Mouse (Mus musculus) spleen, postnatal 10 days (tissue): ENCODE data around the gene Pax8.

Experiments
- DNase-seq, 2 experiments: peaks; one replicate each; pipeline ENCODE4 v3.0.0; 2021 to 2022; ENCODE audit warnings: low spot score in 2 of 2

Pax8 gene

DNA sequence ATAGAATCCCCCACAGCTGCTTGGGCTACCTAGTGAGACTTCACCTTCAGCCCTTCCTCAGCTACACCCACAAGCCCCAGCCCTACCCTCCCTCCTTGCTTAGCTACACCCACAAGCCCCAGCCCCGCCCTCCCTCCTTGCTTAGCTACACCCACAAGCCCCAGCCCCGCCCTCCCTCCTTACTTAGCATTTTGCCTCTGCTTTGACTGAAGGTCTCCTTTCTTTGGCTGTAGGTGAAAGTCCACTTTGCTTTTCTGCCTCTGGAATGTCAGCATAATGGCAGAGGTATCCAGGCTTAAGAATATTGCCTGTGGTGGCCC, 14.6 kb downstream of the Pax8 start:
- DNase-seq = no peak

DNA sequence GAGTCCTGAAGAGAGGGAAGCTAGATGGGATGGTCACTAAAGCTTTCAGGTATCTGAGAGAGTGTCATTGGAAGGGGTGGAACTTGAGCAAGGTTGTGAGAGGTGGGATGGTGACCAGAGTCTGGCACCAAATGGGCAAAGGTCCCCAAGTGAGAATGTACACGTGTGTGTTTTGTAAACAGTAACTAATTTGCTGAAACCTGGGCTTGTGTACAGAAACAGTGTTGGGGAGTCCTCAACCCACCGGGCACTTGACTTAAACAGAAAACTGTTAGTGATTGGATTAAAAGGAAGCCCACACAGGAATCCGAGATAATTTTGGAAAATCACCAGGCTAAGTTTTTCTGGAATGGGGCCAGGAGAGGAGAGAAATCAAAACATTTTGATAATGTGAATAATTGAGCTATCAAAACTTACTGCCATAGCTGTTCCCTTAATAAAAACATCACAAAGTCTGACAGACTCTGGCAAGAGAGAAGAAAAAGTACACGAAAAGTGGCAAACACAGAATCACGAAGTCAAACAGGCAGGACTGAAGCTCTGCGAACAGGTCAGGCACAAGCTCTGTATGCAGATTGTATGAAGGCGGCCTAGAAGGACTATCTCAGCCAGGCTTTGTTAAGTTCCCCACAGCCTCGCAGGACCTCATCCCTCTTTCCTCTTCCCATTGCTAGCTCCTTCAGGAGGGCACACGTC, 15.1 kb downstream of the Pax8 start:
- DNase-seq = no peak

DNA sequence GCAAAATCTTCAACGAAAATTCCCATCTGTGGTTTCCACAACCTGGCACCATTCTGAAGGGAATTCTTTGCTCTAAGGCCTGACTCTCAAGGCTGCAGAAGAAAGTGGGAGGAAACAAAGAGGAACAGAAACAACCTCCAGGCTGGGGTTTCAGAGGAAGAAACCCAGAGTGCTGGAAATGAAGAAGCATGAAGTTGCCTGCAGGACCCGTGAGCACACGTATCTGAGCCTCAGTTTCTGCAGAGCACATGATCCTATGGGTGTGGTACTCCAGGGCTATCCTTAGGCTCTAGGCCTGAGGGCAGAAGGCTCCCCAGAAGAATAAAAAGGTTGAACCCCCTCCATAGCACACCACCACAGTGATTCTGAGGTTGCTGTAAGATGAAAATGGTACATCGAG, 18.6 kb downstream of the Pax8 start:
- DNase-seq = no peak

DNA sequence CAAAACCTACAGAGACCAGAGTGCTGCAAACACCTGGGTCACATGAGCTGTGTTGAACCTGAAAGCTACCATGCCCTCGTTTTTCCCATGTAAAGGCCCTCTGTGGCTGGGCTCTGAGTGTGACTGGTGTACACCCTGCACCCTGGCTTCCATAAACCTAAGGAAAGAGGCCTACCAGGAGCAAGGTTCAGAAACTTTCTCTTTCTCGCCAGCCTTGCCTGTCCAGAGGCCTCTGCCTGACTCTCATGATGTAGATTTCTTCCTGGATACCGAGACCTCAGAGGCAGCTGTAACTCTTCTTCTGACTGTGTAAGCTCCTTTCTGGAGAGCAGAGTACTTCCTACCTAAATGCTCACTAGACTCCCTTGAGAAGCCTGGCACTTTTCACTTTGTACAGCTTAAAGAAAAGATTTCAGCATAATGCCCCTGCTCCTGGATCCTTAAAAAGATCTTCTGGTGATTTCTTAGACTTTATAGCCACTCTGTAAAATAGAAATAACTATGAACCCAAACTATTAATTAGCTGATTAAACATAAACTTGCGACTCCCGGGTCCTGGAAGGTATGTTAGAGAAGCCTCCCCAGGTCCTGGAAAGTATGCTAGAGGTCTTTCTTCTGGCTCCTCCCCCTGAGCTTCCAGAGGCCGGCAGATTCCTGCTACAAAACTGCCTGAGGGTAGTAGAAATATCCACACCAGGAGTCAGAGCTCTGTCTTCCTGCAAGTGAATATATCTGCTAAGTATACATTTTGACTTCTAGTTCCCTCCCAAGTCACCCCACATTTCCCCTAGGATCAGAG, 20.1 kb downstream of the Pax8 start:
- DNase-seq = no peak

DNA sequence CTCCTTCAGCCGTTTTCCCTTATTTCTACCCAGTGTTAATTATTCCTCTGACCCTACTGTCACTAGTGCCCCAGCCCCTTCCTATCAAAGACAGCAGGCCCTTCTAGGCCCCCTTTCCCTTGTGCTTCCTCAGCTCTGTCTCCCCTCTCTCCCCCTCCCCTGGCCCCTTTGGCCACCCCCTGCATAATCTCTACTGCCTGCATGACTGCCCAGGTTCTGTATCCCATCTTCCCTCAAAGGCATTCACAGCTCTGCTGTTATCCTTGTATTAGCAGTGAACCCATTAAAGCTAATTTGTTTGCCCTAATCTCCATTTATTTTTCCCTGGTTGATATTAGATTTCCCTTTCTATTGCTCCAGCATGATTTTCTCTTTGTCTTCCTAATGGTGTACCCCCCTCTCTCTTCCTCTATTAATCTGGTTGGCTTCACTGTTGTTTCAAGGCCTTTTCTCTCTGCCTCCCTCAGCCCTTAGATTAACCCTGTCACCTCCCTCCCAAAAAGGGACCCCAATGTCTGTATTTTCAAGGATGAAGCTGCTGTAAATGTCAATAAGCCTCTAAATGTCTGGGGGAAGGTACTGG, 20.9 kb downstream of the Pax8 start:
- DNase-seq = no peak

DNA sequence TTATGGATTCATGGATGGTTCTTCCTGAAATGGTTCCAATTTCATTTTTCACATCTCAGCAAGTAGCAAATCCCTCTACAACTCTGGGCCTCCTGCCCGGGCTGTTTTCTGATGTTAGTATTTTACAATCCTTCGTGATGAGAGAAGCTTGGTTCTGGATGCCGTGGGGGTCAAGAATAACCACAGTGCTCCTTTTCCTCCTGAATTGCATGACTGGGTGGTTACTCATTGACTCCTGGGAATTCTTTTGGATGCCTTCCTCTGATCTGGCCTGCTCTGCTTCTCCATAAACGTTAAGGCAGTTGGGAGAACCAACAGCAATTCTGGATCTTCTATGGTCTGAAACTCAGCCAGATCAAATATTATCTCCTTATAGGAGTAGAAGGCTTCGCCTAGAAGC, 22.2 kb downstream of the Pax8 start:
- no peak for DNase-seq

DNA sequence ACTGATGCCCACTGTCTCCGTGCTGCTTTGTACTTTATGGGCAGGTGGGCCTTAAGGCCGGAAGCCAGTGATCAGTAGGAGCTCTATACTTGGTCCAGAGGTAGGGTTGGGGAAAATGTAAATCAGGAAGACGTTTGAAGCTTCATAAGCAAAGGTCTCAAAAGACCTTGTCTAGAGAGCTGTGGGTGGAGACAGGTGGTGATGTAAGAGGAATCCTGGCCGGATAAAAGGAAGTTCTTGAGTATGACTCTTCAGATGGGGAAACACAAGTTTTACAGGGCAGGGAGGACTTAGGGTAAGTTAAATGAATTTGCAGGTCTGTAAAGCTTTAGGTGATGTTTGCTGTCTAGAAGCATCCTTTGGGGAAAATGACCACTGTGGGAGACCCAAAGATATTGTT, 26.3 kb downstream of the Pax8 start:
- DNase-seq = no peak

DNA sequence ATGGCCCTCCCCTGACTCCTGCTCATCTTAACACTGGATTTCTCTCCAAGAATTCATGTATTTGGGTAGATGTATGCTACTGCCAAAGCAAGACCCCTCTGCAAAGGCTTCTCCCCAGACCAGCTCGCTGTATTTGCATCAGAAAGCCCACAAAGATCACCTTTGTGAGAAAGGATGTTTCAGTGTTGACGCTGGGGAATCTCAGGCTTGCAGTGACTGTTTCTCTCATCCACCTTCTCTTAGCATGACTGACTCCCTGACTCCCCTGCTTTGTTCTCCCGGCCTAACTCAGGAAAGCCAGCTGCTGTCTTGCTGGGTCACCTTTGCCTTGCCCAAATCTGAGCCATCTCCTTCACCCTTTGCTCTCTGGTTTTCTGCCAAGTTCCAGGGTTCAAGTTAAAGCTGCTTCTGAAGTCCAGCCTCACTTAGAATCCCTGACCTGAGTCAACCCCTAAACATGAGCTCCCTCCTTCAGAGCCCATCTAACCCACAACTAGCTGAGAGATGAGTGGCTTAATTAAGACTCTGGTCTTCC, 32.1 kb downstream of the Pax8 start:
- no peak for DNase-seq

DNA sequence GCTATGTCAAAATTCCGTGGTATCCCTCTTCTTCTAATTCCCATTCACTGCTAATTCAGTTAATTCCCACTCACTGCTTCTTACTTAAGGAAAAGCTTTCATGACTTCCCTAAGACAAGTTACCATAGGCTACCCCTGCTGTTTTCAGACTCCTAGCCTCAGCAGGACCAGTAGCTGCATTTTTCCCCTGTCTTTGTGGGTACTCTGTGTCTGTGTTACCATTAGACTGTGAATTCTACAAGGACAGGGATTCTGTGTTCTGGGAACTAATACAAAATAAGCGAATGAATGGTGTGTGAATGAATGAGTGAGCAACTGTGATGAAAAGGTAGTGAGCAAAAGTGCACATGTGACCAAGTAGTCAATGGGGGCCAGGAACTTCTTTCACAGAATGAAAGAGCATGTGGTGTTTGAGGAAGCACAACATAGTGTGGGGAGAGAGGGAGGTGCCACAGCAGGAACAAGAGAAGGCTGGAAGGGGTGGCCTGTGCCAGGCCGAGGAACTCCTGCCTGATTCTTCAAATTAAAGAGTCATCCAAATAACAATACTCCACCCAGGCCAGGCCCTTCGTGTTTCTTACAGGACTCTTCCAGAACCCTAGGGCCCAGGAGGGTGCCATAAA, 33.0 kb downstream of the Pax8 start:
- DNase-seq = no peak

DNA sequence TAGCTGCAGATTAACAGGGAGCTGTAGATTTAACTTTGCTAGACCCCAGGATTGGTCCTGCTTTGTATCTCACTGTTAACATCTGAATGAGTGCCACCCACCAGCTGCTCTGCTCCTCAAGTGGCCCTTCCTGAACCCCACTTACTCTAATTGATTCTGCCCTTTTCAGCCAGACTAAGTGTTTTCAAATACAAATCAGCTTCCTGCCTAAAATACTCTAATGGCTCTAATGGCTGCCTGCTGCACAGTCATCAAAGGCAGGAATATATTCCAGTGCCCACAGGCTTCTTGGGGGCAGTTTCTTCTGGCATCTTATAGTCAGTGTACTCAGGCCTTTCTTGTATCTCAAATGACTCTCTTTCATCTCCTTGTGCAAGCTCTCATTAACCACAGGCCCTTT, 33.5 kb downstream of the Pax8 start:
- no peak for DNase-seq

DNA sequence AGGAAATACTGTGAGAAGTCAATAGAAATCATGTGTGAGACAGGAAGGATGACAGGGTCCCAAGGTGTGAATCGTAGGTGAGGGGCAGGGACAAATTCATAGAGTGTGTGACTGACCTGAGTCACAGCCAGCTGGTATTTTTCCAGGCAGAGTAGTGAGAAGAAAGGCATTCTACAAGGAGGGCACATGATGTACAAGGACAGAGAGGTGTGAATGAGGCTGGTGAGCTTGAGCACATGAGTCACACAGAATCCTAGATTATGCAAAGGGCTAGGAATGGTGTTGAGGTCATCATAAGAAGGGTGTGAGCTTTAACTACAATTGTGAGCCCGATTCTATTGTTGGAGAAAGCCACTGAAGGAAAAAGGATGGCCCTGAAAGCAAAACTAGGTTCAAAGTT, 35.3 kb downstream of the Pax8 start:
- no peak for DNase-seq

DNA sequence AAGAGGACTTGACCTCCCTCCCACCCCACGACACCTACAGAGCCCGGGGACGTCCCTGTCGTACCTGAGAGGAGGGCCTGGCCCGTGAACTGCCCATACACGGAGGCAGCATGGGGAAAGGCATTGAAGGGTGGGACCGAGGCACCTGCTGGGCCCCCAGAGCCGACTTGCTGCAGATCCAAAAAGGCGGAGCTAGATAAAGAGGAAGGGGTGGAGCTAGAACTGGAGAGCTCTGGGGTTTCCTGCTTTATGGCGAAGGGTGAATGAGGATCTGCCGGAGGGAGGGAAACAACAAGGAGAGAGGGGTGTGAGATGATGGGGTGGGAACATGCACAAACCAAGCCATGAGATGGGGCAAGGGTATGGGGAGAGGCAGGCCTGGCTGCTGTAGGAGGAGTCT, 39.7 kb downstream of the Pax8 start:
- no peak for DNase-seq

DNA sequence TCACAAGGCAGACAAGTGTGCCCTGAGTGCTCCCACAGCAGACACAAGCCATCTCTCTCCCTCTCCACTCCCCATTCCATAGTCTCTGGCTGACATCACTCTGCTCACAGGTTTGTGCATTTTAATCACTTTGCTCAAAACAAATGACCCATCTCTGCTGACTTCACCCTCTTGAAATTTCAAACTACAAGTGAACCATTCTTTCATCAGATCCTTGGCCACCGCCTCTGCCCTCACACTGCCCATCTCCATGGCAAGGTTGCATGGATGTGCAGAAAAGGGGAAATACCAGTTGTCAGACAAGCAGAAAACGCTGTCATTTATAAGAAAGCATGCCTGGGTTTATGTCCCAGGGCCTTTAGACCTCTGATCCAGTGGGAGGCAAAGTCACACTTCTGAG, 40.7 kb downstream of the Pax8 start:
- no peak for DNase-seq

DNA sequence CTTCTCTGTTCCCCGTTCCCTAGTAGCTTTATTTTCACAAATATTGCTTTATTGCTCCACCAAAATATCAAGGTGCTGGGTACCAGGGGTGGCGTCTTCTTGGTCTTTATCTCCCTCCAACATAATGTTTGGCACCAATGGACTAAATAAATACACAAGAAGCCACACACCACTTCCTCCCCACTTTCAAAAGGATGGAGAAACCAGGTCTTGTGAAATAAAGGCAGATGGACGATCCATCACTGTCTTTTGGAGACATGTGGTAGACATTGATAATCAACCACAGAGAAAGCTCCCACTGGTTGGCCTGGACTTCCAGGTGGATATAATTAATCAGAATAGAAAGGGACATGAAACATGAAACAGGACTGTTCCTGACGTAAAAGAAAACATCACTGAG, 45.6 kb downstream of the Pax8 start:
- DNase-seq = no peak

DNA sequence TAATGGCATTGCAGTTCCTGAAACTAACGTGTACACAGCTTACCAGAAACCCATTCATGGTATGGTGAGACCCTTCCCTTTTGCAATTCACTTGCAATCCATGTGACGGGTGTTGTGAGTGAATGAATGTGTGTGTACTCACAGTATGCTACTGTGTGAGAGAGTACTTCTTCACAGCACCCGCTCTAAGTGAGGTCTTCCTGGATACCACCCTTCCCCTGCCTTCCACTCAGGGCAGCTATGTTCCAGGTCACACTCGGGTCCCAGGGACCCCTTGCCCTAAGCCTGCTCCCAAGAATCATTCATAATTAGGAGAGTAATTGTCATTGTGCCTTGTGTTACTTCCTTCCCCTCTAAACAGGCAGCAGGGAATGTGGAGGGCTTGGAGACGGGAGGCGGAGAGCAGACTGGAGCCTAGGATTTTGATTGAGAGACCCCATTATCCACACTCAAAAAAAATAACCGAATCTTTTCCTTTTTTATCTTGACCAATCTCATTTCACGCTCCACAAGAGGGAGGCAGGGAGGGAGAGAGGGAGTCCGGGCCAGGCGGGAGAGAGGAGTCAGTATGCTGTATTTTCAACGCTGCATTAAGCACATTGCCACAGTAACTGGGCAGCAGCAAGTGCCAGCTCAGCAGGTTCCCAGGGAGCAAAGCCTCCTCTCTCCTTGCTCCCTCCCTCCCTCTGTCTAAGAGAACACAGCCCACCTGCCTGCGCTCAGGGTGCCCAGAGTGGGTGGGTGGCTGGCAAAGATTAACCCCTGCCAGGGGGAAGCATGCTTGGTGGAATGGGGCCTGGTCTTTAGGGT, 47.3 kb downstream of the Pax8 start:
- no peak for DNase-seq

DNA sequence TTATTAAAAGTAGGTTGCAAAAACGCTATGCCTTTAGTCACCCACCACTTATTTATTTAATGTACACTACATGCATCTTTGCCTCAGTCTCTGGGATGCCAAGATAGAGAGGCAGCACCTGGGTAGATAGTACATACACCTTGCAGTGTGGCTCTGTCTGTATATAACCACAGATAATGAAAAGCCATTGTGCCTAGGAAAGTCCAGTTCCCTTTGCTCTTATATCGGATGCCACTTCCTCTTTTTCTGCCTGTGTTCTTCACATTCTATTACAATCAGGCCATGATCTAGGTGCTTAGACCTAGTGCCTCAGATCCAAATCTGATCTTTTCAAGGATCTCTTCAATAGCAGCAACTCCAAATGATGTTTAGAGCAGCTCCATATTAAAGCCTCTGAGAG, 49.8 kb downstream of the Pax8 start:
- no peak for DNase-seq

DNA sequence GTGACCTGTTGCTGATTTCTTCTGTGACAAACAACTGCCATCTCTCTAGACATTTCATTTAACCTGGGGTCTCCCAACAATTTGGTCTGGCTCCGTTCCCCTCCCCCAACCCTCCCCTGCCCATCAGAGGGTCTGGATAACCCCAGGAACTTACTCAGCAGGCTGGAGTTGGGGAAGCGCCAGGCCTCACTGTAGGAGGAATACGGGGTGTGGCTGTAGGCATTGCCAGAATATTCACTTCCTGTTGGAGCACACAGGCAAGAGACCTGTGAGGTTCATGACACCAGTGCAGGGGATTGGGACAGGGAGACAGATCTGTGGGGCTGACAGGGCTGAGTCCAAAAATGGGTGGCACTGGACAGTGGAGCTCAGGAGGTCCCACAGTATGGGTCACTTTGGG, 52.6 kb downstream of the Pax8 start:
- no peak for DNase-seq

DNA sequence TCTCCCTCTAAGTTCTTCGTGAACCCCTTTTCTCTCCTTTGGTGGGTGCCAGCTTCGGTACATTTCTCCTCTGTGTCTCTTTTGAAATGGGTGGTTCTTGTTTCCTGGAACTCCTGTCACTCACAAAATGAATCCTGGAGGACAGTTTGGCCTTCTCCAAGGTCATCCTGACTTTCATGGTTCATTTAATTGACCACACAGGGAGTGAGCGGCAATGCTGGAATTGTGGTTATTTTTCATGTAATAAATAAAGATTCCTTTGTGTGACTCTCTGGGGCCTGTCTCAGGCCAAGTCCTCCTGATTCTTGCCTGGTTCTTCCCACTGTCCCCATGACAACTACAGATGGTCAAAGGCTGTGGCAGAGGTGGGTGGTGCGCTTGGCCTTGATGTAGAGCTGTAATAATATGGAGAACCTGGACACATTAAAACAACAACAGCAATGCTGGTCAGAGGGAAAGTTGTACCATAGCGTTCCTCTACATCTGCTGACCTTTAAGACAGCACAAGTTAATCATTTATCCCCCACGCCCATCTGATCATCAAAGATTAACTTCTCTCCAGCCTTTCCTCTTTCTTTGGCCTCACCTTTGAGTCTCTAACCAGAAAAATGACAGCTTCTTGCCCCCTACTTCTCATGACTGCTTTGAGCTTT, 54.1 kb downstream of the Pax8 start:
- no peak for DNase-seq

DNA sequence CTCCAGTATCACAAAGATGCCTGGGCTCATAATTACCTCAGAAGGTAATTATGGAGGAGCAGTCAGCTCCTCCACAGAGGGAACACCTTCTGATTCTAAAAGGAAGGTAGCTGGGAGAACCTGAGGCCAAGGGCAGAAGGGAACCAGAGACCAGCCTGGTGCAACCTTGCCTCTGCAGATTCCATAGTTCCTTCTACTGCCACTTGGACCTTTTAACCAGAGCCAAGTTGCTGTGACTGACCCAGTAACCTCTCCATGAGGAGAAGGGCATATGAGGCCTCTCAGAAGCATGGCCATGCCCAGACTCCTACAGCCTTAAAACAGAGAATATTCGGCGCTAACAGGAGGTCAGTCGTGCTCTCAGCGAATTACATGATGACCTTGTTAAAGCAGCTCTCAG, 57.8 kb downstream of the Pax8 start:
- DNase-seq = no peak

DNA sequence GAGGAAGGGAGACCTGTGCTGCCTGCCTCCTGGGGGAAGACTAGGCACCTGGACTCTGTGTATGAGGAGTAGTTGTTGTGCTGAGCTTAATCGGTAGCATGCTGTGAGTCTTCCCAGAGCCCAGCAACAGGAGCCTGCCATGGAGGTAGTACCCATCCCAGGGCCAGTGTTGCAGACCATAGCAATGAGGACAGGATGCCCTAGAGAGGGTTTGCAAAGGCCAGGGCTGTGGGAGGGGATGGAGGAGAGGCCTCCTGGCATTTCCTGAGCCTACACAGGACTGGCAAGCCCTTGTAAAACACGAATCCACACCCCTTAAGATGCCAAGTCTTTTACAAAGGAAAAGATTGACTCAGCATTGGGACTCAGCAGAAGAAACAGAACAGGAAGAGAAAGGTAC, 58.3 kb downstream of the Pax8 start:
- DNase-seq = no peak

DNA sequence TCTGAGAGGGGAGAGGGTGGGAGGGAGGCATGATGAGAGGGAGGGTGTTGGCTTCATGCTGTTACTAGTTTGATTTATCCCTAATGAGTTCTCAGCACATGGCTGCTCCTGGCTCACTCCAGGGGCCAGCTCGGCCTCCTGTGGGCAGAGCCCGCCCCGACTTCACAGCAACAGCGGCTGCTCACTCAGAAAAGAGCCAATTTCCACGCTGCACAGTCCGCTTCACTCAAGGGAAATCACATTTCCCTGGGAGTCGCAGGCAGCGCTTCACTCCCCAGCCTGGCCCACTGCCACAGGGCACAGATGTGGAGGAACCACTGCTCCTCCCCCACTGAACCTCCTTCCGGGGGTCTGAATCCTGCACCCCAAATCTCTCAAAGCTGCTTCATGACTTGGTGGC, 58.7 kb downstream of the Pax8 start:
- DNase-seq = no peak
